Mouse (Mus musculus): ENCODE results near the gene Eci1. TPM values are rescaled to one million over a fixed set of nuclear protein-coding genes. Genes with fewer than 3 reads are reported as not detected.
A peak's percentile ranks its signal among the peaks of the same experiment; 100 is the strongest.

The Eci1 gene
- polyA plus RNA-seq, 1 experiment: 10.6 TPM

GRCm38 (mm10) chr17:24468636-24469246, 42.3 kb downstream of the Eci1 start:
- TF ChIP-seq TAL1 (IDR thresholded peaks at IDR 0.05; ENCODE audit: low read length) (no peak), GATA1 (IDR thresholded peaks at IDR 0.05; ENCODE audit: low read length) (no peak)
- no peak overlapping the region for H3K4me3 ChIP-seq (replicated peaks)

GRCm38 (mm10) chr17:24469336-24469909, 43.0 kb downstream of the Eci1 start:
- Histone ChIP-seq H3K36me3 (ENCODE audit: control insufficient read depth) (peaks cover 59% of the 10 kb centered on the region), H3K27me3 (ENCODE audit: control insufficient read depth) (no peaks in the 10 kb centered on the region), H3K4me1 (ENCODE audit: control insufficient read depth) (peaks cover 49% of the 10 kb centered on the region), H3K9me3 (ENCODE audit: control insufficient read depth, low read length) (no peaks in the 10 kb centered on the region), H3K4me3 (replicated peaks) (peak overlapping the region; percentile 70)
- TF ChIP-seq GATA1 (IDR thresholded peaks at IDR 0.05; ENCODE audit: low read length): no peak
- no peak for TF ChIP-seq TAL1 (IDR thresholded peaks at IDR 0.05; ENCODE audit: low read length)

More at GRCm38 (mm10) chr17:24468636-24469246, 42.3 kb downstream of the Eci1 start:
- Histone ChIP-seq H3K36me3 (ENCODE audit: control insufficient read depth) (peaks cover 53% of the 10 kb centered on the region), H3K4me1 (ENCODE audit: control insufficient read depth) (peaks cover 44% of the 10 kb centered on the region), H3K9me3 (ENCODE audit: control insufficient read depth, low read length) (no peaks in the 10 kb centered on the region), H3K27me3 (ENCODE audit: control insufficient read depth) (no peaks in the 10 kb centered on the region)

GRCm38 (mm10) chr17:24469910-24470602, 43.6 kb downstream of the Eci1 start, which contains the start of the genes E4f1 and Pgp:
E4f1 (minus strand) TSS chr17:24470313.
Pgp (plus strand) TSS chr17:24470392.
- peaks cover 51% of the 10 kb centered on the region for H3K4me1 ChIP-seq (ENCODE audit: control insufficient read depth)
- no peaks in the 10 kb centered on the region for H3K9me3 ChIP-seq (ENCODE audit: control insufficient read depth, low read length)
- TF ChIP-seq TAL1 (IDR thresholded peaks at IDR 0.05; ENCODE audit: low read length) (no peak), GATA1 (IDR thresholded peaks at IDR 0.05; ENCODE audit: low read length) (no peak)
- H3K36me3 ChIP-seq (ENCODE audit: control insufficient read depth): peaks cover 61% of the 10 kb centered on the region
- peak within 1 kb of the TSS; percentile 70 for H3K4me3 ChIP-seq (replicated peaks)
- H3K27me3 ChIP-seq (ENCODE audit: control insufficient read depth): no peaks in the 10 kb centered on the region

- peaks cover 49% of the 10 kb centered on the region for H3K4me1 ChIP-seq (ENCODE audit: control insufficient read depth)
- peaks cover 65% of the 10 kb centered on the region for H3K36me3 ChIP-seq (ENCODE audit: control insufficient read depth)
- H3K27me3 ChIP-seq (ENCODE audit: control insufficient read depth): no peaks in the 10 kb centered on the region
- H3K4me3 ChIP-seq (replicated peaks): peak overlapping the region; percentile 70
- no peaks in the 10 kb centered on the region for H3K9me3 ChIP-seq (ENCODE audit: control insufficient read depth, low read length)
- TF ChIP-seq GATA1 (IDR thresholded peaks at IDR 0.05; ENCODE audit: low read length): no peak
- no peak for TF ChIP-seq TAL1 (IDR thresholded peaks at IDR 0.05; ENCODE audit: low read length)
Observed at GRCm38 (mm10) chr17:24470701-24471527, 44.5 kb downstream of the Eci1 start.

GRCm38 (mm10) chr17:24472512-24472911, 46.1 kb downstream of the Eci1 start:
- H3K36me3 ChIP-seq (ENCODE audit: control insufficient read depth): peaks cover 70% of the 10 kb centered on the region
- peak overlapping the region; percentile 70 for H3K4me3 ChIP-seq (replicated peaks)
- H3K4me1 ChIP-seq (ENCODE audit: control insufficient read depth): peaks cover 57% of the 10 kb centered on the region
- H3K9me3 ChIP-seq (ENCODE audit: control insufficient read depth, low read length): no peaks in the 10 kb centered on the region
- no peaks in the 10 kb centered on the region for H3K27me3 ChIP-seq (ENCODE audit: control insufficient read depth)
- TF ChIP-seq GATA1 (IDR thresholded peaks at IDR 0.05; ENCODE audit: low read length) (no peak), TAL1 (IDR thresholded peaks at IDR 0.05; ENCODE audit: low read length) (no peak)

- Histone ChIP-seq H3K36me3 (ENCODE audit: control insufficient read depth) (peaks cover 75% of the 10 kb centered on the region), H3K9me3 (ENCODE audit: control insufficient read depth, low read length) (no peaks in the 10 kb centered on the region), H3K4me3 (replicated peaks) (peak within 1 kb of the TSS; percentile 70), H3K4me1 (ENCODE audit: control insufficient read depth) (peaks cover 60% of the 10 kb centered on the region), H3K27me3 (ENCODE audit: control insufficient read depth) (no peaks in the 10 kb centered on the region)
- TF ChIP-seq GATA1 (IDR thresholded peaks at IDR 0.05; ENCODE audit: low read length) (no peak), TAL1 (IDR thresholded peaks at IDR 0.05; ENCODE audit: low read length) (no peak)
Observed at GRCm38 (mm10) chr17:24473612-24474275, 47.3 kb downstream of the Eci1 start, which contains the start of gene Bricd5. Bricd5 (plus strand) TSS chr17:24473884.

- Histone ChIP-seq H3K27me3 (ENCODE audit: control insufficient read depth) (no peaks in the 10 kb centered on the region), H3K36me3 (ENCODE audit: control insufficient read depth) (peaks cover 75% of the 10 kb centered on the region), H3K9me3 (ENCODE audit: control insufficient read depth, low read length) (no peaks in the 10 kb centered on the region), H3K4me3 (replicated peaks) (peak overlapping the region; percentile 27), H3K4me1 (ENCODE audit: control insufficient read depth) (peaks cover 61% of the 10 kb centered on the region)
- TF ChIP-seq TAL1 (IDR thresholded peaks at IDR 0.05; ENCODE audit: low read length): no peak
- TF ChIP-seq GATA1 (IDR thresholded peaks at IDR 0.05; ENCODE audit: low read length): no peak
Observed at GRCm38 (mm10) chr17:24474557-24474956, 48.1 kb downstream of the Eci1 start.

GRCm38 (mm10) chr17:24475586-24475985, 49.1 kb downstream of the Eci1 start:
- TF ChIP-seq TAL1 (IDR thresholded peaks at IDR 0.05; ENCODE audit: low read length) (no peak), GATA1 (IDR thresholded peaks at IDR 0.05; ENCODE audit: low read length) (no peak)
- Histone ChIP-seq H3K36me3 (ENCODE audit: control insufficient read depth) (peaks cover 75% of the 10 kb centered on the region), H3K9me3 (ENCODE audit: control insufficient read depth, low read length) (no peaks in the 10 kb centered on the region), H3K27me3 (ENCODE audit: control insufficient read depth) (no peaks in the 10 kb centered on the region), H3K4me3 (replicated peaks) (no peak overlapping the region), H3K4me1 (ENCODE audit: control insufficient read depth) (peaks cover 68% of the 10 kb centered on the region)

All from erythroblast, embryonic 14.5 days (primary cell).